Mouse (Mus musculus): ENCODE measurements around the gene Abcb10.

GRCm38 (mm10) chr8:123980239-123980638 lies 2.7 kb downstream of the Abcb10 start:
- TF ChIP-seq ZC3H11A (IDR thresholded peaks at IDR 0.05; ENCODE audit: borderline replicate concordance, low read depth, low read length) (no peak), MAFK (IDR thresholded peaks at IDR 0.05; ENCODE audit: insufficient read depth, low read depth, low read length) (no peak), HCFC1 (IDR thresholded peaks at IDR 0.05; ENCODE audit: borderline replicate concordance, insufficient read depth, low read length) (no peak)

Data from ES-E14 (cell line).